Mouse (Mus musculus) heart, postnatal 0 days (tissue): ENCODE data around the gene Commd1.

Experiments used
- CTCF ChIP-seq: IDR thresholded peaks from 2 replicates; pipeline ENCODE4 v1.5.1; 2016; ENCODE audit warnings: antibody characterized with exemption, control low read depth, low read depth
- EP300 ChIP-seq: IDR thresholded peaks from 2 replicates; pipeline ENCODE4 v1.6.1; 2016; ENCODE audit warnings: antibody characterized with exemption, low read depth

- no peak for TF ChIP-seq CTCF
- TF ChIP-seq EP300 = no peak
These were observed 42.0 kb upstream of the Commd1 start for GRCm38 (mm10) chr11:23024169-23024568.
